Mouse (Mus musculus): Measurements from ENCODE around the gene Epn1.
"Not testable (repeated sequence)": the region's sequence is repeated elsewhere in the genome, so short reads cannot be mapped to it uniquely, and the experiment has no call there.

Gene Epn1

GRCm38 (mm10) chr7:5058631-5059030, 21.4 kb upstream of the Epn1 start:
- DNase-seq (ENCODE audit: low spot score): no peak

DNA sequence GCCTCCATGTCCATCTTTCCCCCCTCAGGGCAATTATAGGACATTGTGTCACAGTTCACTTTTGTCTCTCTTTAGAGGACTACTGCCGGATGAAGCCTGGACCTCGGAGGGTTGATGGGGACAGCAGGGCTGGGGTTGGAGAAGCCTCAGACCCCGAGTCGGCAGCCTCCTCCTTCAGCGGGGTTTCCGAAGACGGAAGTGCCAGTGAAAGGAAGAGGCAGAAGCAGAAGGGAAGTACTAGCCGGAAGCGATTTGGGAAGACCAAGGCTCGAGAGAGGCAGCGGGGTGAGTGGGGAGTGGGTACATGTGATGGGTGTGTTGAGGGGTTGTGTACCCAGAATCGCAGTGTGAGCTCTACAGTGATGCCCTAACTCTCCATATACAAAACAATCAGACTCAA, 20.6 kb upstream of the Epn1 start:
- no peak for DNase-seq (ENCODE audit: low spot score)

- DNase-seq (ENCODE audit: low spot score): peak; percentile 85
Measured at GRCm38 (mm10) chr7:5060239-5060731, 19.8 kb upstream of the Epn1 start.

DNA sequence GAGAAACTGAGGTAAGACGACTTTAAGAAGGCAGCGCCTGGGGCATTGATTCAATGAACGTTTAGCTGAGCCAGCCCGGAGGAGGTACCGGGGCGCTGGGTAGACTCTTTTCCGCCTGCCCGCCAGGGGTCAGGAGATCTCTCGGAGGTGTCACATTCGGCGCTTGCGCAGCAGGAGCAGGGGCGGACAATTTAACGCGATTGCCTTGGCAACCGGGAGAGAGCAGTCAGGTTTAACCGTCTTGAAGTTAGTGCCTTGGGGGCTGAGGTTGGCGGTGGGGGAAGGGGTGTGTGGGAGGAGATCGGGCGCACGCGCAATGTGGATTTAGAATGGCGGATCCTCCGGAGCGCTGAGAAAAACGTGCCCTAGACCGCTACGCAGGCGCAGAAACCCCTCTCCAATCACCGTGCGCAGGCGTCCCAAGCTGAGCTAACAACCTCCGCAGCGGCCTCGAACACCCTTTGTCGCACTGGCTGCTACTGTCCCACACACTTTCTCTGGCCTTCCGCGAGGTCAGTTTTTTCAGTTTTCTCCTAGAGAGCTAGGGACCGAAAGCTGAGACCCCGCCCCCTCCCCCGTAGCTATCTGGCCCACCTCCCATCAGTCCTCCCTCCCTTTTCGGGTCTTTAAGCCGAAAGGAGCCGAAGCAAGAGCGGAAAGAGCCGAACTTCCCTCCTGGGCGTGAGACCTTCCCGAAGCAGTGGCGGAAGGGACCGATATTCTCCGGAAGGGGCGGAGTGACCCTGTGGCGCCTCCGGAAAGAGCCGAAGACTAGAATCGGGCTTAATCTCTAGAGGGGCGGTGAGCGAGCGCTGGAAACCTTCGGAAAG, 18.9 kb upstream of the Epn1 start:
- DNase-seq (ENCODE audit: low spot score): peak; percentile 99

- peak; percentile 94 for DNase-seq (ENCODE audit: low spot score)
Measured at GRCm38 (mm10) chr7:5061774-5062359, 18.2 kb upstream of the Epn1 start, which contains the start of gene U2af2. Gene U2af2, plus strand, starts transcription at chr7:5062143.

GRCm38 (mm10) chr7:5062360-5063001, 17.6 kb upstream of the Epn1 start:
- peak; percentile 69 for DNase-seq (ENCODE audit: low spot score)

DNA sequence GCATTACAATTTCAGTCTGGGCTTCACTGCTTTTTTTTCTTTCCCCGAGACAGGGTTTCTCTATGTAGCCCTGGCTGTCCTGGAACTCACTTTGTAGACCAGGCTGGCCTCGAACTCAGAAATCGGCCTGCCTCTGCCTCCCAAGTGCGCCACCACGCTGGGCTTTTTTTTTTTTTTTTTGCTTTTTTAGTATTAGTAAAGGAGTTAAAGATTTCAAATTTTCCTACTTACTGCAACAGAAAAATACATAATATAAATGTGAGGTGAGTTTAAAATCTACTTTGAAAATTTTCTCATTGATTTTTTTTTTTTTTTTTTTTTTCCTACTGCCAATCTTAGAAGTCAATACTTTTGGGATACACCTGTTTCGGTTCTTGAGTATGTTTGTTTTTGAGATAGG, 15.1 kb upstream of the Epn1 start:
- no peak for DNase-seq (ENCODE audit: low spot score)

DNA sequence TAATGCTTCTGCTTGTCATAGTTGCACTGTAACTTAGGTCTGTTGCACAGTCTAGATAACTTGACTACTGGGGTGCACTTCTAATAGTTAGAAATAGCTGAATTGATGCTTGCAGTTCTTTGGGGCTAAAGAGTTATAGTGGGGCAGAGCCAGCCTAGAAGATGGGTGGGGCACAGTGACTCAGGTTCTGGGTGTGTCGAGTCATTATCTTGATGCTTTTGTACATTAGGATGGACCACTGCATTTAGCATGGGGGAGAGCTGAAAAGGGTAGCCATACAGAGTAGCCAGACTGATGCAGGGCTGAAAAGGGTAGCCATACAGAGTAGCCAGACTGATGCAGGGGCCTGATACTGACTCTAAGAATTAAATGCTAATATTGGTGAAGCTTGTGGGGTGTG, 6.4 kb upstream of the Epn1 start:
- DNase-seq (ENCODE audit: low spot score): no peak

GRCm38 (mm10) chr7:5074984-5075383, 5.1 kb upstream of the Epn1 start:
- no peak for DNase-seq (ENCODE audit: low spot score)

- DNase-seq (ENCODE audit: low spot score): no peak
Measured at GRCm38 (mm10) chr7:5076931-5077330, 3.1 kb upstream of the Epn1 start.

- DNase-seq (ENCODE audit: low spot score): not testable (repeated sequence)
Measured at GRCm38 (mm10) chr7:5079365-5080009, 548 bp upstream of the Epn1 start.

- DNase-seq (ENCODE audit: low spot score): no peak
Measured at GRCm38 (mm10) chr7:5080815-5081214, 780 bp downstream of the Epn1 start.

GRCm38 (mm10) chr7:5081241-5081640, 1.2 kb downstream of the Epn1 start:
- DNase-seq (ENCODE audit: low spot score): no peak

DNA sequence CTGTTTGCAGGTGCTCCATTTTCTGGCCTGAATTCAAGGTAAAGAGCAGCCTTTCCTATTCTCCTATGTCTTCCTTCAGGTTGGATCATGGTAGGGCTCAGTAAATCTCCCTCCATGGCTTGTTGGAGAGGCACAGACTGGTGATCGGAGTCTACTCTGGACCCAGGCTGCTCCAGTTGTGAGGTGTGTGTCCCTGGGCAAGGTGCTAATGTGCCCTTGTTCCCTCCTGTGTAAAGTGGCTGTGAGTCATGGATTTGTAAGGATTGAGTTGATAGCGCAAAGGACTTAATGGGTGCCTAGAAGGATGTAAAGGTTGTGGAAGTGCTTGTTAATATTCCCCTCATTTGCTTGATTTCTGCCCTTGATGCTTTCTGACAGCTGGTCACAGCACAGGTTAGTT, 1.9 kb downstream of the Epn1 start:
- no peak for DNase-seq (ENCODE audit: low spot score)

DNA sequence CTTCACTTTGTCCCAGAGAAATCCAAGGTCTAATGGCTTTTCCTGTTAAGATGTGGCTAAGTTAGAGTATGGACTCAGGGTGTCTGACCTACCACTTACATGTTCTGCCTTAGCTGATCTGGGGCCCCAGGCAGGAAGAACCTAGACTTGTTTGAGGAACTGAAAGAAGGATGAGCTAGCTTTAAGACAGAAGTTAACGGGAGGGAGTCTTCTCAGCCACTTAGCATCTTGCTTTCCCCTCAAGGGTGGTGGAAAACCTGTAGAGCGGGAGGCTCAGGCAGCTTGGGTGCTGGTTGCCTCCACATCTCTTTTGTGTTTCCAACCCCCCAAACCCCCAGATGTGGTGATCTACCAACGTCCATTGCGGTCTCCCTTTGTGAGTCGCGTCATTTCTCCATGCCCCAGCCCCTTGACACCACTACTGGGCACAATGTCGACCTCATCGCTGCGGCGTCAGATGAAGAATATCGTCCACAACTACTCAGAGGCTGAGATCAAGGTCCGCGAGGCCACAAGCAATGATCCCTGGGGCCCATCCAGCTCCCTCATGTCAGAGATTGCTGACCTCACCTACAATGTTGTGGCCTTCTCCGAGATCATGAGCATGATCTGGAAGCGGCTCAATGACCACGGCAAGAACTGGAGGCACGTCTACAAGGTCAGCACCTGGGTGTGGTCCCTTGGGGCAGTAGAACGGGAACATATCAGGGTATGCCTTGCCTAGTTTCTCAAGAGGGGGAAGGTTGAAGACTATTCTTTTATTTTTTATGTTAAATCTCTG, 3.5 kb downstream of the Epn1 start:
- no peak for DNase-seq (ENCODE audit: low spot score)

DNA sequence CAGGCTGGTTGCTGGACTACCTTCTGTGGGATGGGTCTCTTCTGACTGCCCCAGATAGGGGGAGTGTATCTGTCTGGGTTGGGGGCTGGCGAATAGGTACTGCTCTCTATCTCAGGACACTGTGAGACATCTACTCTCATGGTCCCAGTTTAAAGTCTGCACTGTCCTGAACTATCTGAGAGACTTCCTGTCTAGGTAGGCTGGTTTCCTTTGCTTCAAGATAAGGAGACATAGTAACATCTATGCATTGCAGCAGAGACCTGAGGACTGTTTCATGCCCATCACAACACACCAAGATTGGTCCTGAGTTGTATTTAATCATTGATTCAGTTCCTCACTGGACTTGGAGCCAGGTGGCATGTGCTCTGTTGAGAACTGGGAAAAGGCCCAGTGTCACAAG, 5.5 kb downstream of the Epn1 start:
- no peak for DNase-seq (ENCODE audit: low spot score)

DNA sequence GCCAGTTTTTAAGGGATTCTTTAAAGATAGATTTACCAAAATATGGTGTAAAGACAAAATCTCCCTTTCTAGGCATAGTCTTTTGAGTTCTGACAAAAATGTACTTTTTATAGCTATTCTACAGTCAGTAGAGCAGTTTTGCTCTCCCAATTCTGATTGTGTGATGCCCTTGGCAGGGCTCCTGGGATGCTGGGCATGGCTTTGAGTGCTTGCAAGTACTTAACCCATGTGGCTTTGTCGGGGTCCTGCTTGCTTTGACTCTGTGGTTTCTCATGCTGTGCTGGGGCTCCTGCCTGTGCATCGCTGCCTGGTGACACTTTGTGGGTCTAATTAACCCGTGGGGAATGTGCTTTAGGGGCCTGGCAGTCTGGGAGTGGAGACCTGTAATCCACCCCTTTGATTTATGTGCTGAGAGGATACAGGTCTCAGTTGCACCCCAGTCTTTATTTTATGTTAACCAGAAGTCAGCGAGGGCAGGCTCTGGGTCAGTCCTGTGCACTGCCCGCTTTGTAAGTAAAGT, 6.9 kb downstream of the Epn1 start:
- DNase-seq (ENCODE audit: low spot score): no peak

DNA sequence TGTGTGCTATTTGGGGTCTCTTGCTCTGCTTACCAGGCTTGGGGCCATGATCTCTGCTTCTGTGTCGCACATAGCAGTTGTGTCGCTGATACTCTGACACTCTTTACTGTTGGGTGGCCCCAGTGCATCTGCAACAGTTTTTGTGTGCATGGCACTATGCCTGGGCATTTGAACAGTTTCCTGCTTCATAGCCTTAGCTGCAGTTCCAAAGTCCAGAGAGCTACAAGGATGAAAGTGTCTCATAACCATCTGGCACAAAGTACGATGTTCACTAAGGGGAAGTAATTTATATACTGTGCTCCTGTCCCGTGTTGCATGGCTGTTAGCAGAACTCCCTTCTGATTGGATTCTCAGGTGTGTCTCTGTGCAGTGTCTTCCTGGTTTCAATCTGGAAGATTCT, 7.9 kb downstream of the Epn1 start:
- no peak for DNase-seq (ENCODE audit: low spot score)

DNA sequence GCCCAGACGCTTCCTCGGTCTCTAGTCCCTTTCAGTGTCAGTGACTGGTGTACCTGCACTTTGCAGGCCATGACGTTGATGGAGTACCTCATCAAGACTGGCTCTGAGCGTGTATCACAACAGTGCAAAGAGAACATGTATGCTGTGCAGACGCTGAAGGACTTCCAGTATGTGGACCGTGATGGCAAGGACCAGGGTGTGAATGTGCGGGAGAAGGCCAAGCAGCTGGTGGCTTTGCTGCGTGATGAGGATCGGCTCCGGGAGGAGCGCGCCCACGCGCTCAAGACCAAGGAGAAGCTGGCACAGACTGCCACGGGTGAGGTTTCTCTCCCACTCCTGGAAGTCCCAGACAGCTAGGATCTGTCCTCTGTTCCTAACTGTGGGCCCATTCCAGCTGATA, 9.8 kb downstream of the Epn1 start:
- DNase-seq (ENCODE audit: low spot score): no peak

- DNase-seq (ENCODE audit: low spot score): no peak
Measured at GRCm38 (mm10) chr7:5091008-5091728, 11.1 kb downstream of the Epn1 start.

- DNase-seq (ENCODE audit: low spot score): no peak
Measured at GRCm38 (mm10) chr7:5092381-5092780, 12.3 kb downstream of the Epn1 start.

Data from urinary bladder, postnatal 14 days (tissue).